Mouse (Mus musculus) myocyte (in vitro differentiated cells): ENCODE measurements around the gene Cbx1.

Experiments
- MAX ChIP-seq: IDR thresholded peaks from one replicate; pipeline ENCODE4 v1.6.1; 2011; ENCODE audit warnings: low read depth, mild to moderate bottlenecking, control low read depth
- POLR2A ChIP-seq: IDR thresholded peaks from one replicate; pipeline ENCODE4 v1.6.1; 2011; ENCODE audit warnings: low read depth, mild to moderate bottlenecking, control low read depth, moderate library complexity; ENCODE audit not compliant: insufficient read length
- POLR2AphosphoS2 ChIP-seq: IDR thresholded peaks from one replicate; pipeline ENCODE4 v1.6.1; 2011; ENCODE audit warnings: low read depth, control low read depth; ENCODE audit not compliant: insufficient read length
- SRF ChIP-seq: IDR thresholded peaks from one replicate; pipeline ENCODE4 v1.6.1; 2011; ENCODE audit warnings: low read depth; ENCODE audit not compliant: control insufficient read depth, insufficient read length

DNA sequence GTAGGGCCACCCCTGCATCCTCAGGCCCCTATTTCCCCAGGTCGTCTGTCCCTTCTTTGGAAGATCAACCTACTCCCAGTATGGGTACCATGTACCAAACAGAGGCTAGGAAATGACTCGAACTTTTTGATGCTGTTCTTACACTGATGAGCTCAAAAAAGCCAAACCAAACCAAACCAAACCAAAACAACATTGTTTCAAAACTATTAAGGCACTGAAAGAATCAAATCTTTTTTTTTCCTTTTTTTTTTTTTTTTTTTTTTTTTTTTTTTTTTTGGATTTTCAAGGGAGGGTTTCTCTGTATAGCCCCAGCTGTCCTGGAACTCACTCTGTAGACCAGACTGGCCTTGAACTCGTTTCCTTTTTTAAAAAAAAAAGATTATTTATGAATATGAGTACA, 54.7 kb downstream of the Cbx1 start:
- TF ChIP-seq POLR2A (no peak), MAX (no peak), SRF (no peak), POLR2AphosphoS2 (no peak)
